Mouse (Mus musculus): ENCODE data around the gene Rgp1. TPM values are rescaled to one million over a fixed set of nuclear protein-coding genes. Genes with fewer than 3 reads are reported as not detected.

Rgp1 gene
- polyA plus RNA-seq (2012; rRNA removed; ENCODE audit: low replicate concordance) = 60.7 and 68.0 TPM in 2 replicates

DNA sequence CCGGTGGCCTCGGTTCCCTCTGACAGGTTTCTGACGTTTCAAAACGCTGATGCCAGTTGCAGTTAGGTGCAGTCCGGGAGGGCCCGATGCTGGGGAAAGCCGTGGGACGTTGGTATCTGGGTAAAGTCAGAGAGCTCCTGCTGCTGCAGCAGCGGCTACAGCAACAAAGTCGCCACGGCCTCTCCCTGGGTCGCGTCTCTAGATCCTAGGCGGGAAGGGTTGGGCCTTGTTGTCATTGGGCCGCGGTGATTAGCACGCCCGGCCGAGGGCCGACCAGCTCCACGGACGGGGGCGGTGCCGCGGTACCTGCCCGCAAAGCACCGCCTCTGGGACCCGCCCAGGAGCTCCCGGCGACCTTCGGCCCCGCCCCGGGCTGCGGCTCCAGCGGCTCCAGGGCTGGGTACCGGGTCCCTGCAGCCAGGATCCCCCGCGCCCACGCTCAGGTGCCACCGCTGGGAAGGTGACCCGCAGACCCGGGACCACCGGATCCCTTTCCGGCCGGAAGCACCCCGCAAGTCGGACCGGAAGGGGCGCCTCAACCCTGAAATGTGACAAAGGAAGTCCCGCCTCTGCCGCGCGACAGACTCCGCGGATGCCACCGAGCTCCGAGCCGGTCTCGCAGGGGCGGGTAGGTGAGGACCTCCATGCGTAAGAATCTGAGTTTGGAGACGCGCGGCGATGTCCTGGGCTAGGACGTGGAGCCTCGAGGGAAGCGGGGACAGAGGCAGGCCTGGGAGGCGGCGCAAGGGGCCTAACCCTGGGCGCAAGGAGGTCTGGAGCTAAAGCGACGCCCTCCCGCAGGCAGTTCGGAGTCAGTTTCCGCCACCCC lies at the start of gene Rgp1, which contains the start of gene Gba2:
Rgp1 (plus strand) TSS at position 340 of the 829 bp plus-strand sequence.
Gba2 (minus strand) TSS at position 498 of the 829 bp plus-strand sequence.

DNA sequence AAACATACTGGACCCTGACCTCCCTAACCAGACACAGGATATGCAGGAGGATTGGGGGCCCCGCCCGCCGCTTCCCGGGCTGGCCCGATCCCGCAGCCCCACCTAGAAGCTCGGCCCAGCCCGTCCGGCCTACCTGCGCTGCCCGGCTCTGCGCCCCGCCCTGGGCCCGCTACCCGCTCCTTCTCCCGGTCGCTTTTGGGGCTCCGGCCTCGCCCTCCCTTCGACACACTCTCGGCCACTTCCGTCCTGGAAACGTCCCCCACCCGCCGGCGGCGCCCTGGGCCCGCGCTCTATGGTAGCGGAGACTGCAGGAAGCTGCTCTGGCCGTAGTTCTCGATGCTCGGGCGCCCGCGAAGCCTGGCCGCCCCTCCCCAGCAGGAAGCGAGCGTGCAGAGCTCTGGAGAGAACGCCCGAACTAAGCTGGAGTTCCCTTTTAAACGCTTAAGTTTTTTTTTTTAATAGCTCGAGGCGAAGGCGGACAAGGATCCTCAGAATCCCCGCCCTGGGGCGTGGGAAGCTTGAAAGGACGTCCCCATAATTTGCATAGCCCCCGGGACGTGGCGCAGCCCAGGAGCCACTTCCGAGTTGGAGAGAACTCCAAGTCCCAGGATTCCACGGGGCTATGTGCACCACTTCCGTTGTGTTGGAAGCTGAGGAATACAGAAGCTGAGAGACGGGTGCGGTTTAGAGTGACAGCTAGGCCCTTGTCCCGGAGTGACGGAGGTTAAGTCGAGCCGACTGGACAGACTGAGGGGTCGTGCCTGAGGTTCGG lies 16.3 kb upstream of the Rgp1 start, which contains the start of the genes Creb3 and Tln1:
Creb3 (plus strand) TSS at position 336 of the 772 bp plus-strand sequence.
Tln1 (minus strand) TSS at position 695 of the 772 bp plus-strand sequence.

DNA sequence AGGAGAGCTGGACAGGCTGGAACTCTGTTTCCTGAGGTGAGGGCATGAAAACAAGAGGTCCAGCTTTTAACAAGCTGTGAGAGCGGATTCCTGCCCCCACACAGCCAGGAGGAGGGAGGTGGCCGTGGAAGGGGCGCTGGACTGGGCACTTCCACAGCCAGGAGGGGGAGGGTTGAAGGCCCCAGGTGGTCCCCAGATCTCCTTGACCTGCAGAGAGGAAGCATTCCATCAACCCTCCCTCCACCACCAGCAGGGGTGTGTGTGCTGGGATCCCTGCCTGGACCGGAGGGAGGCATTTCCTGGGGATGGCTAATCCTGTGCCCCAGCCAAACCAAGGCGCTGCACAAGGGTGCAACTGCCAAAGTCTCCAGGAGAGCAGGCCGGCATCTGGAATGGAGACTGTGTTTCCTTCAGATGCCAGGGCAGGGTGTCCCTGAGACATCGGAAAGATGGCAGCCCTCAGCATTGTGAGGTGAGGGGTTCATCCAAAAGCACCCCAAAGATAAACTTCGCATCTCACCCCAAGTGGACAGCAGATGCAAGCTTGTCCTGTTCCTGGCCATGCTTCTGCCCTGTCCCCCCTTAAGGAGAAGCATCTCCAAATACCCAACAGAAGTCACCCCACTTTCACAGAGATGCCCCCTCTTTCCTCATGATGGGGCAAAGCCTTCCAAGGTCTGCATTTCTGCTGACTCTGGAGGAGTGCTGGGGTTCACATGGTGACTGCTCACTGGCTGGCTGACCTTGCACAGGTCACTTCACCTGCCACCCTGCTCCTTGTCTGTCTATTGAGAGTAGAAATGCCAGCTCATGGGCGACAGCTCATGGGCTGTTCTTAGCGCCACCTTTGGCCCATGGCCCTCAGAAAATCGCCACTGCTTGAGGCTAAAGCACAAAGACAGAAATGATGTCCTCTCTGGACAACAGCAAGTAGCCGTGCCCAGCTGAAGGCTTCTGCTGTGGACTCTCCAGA lies 6.2 kb downstream of the Rgp1 start, which contains the start of gene Msmp:
Msmp (minus strand) TSS at position 51 of the 973 bp plus-strand sequence.

DNA sequence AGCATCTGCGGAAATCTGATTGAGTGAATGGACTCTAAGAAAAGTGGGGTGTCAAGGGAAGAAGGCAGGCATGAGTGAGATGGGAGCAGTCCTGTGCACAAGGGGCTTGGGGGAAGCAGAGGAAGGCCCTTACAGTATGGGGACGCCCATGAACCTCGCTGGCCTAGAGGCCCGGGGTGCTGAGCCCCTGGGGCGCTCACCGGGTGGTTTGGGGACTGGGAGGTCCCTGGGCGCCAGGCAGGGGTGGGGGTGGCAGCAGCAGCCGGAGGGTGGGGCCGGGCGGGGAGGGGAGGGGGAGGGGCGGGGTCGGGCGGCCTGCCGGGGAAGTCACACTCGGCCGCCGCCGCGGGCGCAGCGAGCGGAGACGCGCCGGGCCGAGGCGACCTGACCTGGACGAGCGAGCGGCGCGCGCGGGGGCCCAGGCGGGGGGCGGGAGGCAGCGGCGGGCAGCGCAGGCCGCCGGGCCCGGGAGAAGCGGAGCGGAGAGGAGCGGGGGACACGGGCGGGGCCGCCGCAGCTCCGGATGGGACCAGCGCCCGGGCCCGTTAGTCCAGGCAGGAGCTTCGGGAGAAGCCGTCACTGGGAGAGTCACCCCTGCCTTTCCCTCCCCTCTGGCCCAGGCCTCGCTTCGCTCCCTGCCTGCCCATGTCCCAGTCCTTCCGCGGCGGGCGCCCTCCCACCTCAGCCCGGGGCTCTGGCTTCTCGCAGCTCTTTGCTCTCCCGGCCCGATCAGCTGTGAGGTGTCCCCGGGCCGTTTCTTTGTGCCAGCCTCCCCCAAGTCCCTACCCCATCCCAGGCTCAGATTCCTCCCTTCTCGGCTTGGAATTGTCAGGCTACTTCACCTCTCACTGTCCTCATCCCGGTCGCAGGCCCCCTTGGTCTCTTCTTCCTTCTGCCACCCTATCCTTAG lies 52.8 kb downstream of the Rgp1 start, which contains the start of gene Npr2:
Npr2 (plus strand) TSS at position 890 of the 910 bp plus-strand sequence.

Other genes with a start within 250 kb of the Rgp1 start
- gene Rusc2, start 196.7 kb upstream of the Rgp1 start, polyA plus RNA-seq (2012; rRNA removed; ENCODE audit: low replicate concordance) = 14.4 and 23.7 TPM in 2 replicates
- 0.23 TPM in 1 of 2 replicates, not detected in the other for gene Fam166b, start 149.6 kb upstream of the Rgp1 start, polyA plus RNA-seq (2012; rRNA removed; ENCODE audit: low replicate concordance)
- 79.6 and 124 TPM in 2 replicates for gene Tesk1, start 136.8 kb upstream of the Rgp1 start, polyA plus RNA-seq (2012; rRNA removed; ENCODE audit: low replicate concordance)
- gene Cd72, start 124.1 kb upstream of the Rgp1 start, polyA plus RNA-seq (2012; rRNA removed; ENCODE audit: low replicate concordance) = 28.2 and 33.5 TPM in 2 replicates
- 9.2 and 21.2 TPM in 2 replicates for gene Sit1, start 95.0 kb upstream of the Rgp1 start, polyA plus RNA-seq (2012; rRNA removed; ENCODE audit: low replicate concordance)
- 62.5 and 267 TPM in 2 replicates for gene Ccdc107, start 85.8 kb upstream of the Rgp1 start, polyA plus RNA-seq (2012; rRNA removed; ENCODE audit: low replicate concordance)
- gene Arhgef39, start 79.0 kb upstream of the Rgp1 start, polyA plus RNA-seq (2012; rRNA removed; ENCODE audit: low replicate concordance) = 4.4 and 4.8 TPM in 2 replicates
- 0.78 and 1.5 TPM in 2 replicates for gene Car9, start 71.7 kb upstream of the Rgp1 start, polyA plus RNA-seq (2012; rRNA removed; ENCODE audit: low replicate concordance)
- 23.0 and 770 TPM in 2 replicates for gene Tpm2, start 55.0 kb upstream of the Rgp1 start, polyA plus RNA-seq (2012; rRNA removed; ENCODE audit: low replicate concordance)
- gene Creb3, start 16.4 kb upstream of the Rgp1 start, polyA plus RNA-seq (2012; rRNA removed; ENCODE audit: low replicate concordance) = 75.4 and 91.4 TPM in 2 replicates
- 101 and 163 TPM in 2 replicates for gene Tln1, start 16.0 kb upstream of the Rgp1 start, polyA plus RNA-seq (2012; rRNA removed; ENCODE audit: low replicate concordance)
- 22.0 and 23.6 TPM in 2 replicates for gene Gba2, start 158 bp downstream of the Rgp1 start, polyA plus RNA-seq (2012; rRNA removed; ENCODE audit: low replicate concordance)
- gene Msmp, start 5.8 kb downstream of the Rgp1 start, polyA plus RNA-seq (2012; rRNA removed; ENCODE audit: low replicate concordance) = 0.74 and 1.1 TPM in 2 replicates
- 42.2 and 51.5 TPM in 2 replicates for gene Npr2, start 53.2 kb downstream of the Rgp1 start, polyA plus RNA-seq (2012; rRNA removed; ENCODE audit: low replicate concordance)
- gene Spag8, start 74.9 kb downstream of the Rgp1 start, polyA plus RNA-seq (2012; rRNA removed; ENCODE audit: low replicate concordance) = 0.92 and 1.7 TPM in 2 replicates
- gene Hint2, start 77.8 kb downstream of the Rgp1 start, polyA plus RNA-seq (2012; rRNA removed; ENCODE audit: low replicate concordance) = 87.4 and 136 TPM in 2 replicates
- gene Tmem8b, start 90.3 kb downstream of the Rgp1 start, polyA plus RNA-seq (2012; rRNA removed; ENCODE audit: low replicate concordance) = 12.3 and 18.7 TPM in 2 replicates
- 0.02 and 0.09 TPM in 2 replicates for gene Fam221b, start 90.4 kb downstream of the Rgp1 start, polyA plus RNA-seq (2012; rRNA removed; ENCODE audit: low replicate concordance)
- not detected in 2 replicates for gene Olfr70, start 122.1 kb downstream of the Rgp1 start, polyA plus RNA-seq (2012; rRNA removed; ENCODE audit: low replicate concordance)
- not detected in 2 replicates for gene Olfr71, start 131.5 kb downstream of the Rgp1 start, polyA plus RNA-seq (2012; rRNA removed; ENCODE audit: low replicate concordance)
- gene Hrct1, start 148.5 kb downstream of the Rgp1 start, polyA plus RNA-seq (2012; rRNA removed; ENCODE audit: low replicate concordance) = 21.9 and 24.8 TPM in 2 replicates
- 5.1 and 8.1 TPM in 2 replicates for gene Spaar, start 151.3 kb downstream of the Rgp1 start, polyA plus RNA-seq (2012; rRNA removed; ENCODE audit: low replicate concordance)
- gene Olfr159, start 192.3 kb downstream of the Rgp1 start, polyA plus RNA-seq (2012; rRNA removed; ENCODE audit: low replicate concordance) = 0.14 TPM in 1 of 2 replicates, not detected in the other
- gene Olfr156, start 245.2 kb downstream of the Rgp1 start, polyA plus RNA-seq (2012; rRNA removed; ENCODE audit: low replicate concordance) = 0.10 TPM in 1 of 2 replicates, not detected in the other